Mouse (Mus musculus) heart, embryonic 12.5 days (tissue): ENCODE results near the gene Lrrc56. TPM values are rescaled to one million over a fixed set of nuclear protein-coding genes. Genes with fewer than 3 reads are reported as not detected.

Experiments used
- ATAC-seq: fragments of 200-750 bp; cut with Nextera tagmentation; 2 replicates; pipeline ENCODE4 v1.8.0; 2017; ENCODE audit warnings: moderate TSS enrichment, moderate library complexity; ENCODE audit not compliant: insufficient number of reproducible peaks, low FRiP score
- H3K27ac ChIP-seq: fragments of 300-500 bp; sonication (generic); 2 replicates; pipeline ENCODE4 v1.5.1; 2016; ENCODE audit warnings: mild to moderate bottlenecking, moderate library complexity; ENCODE audit not compliant: poor library complexity, severe bottlenecking
- H3K27me3 ChIP-seq: fragments of 300-500 bp; sonication (generic); replicated peaks from 2 replicates; pipeline ENCODE4 v1.6.1; 2016; ENCODE audit warnings: mild to moderate bottlenecking, moderate library complexity
- H3K36me3 ChIP-seq: fragments of 300-500 bp; sonication (generic); 2 replicates; pipeline ENCODE4 v1.6.1; 2016; ENCODE audit warnings: mild to moderate bottlenecking, moderate library complexity
- H3K4me1 ChIP-seq: fragments of 300-500 bp; sonication (generic); replicated peaks from 2 replicates; pipeline ENCODE4 v1.6.1; 2016; ENCODE audit warnings: mild to moderate bottlenecking
- H3K4me2 ChIP-seq: fragments of 300-500 bp; sonication (generic); 2 replicates; pipeline ENCODE4 v1.6.1; 2016; ENCODE audit warnings: mild to moderate bottlenecking, moderate library complexity
- H3K4me3 ChIP-seq: fragments of 300-500 bp; sonication (generic); 2 replicates; pipeline ENCODE4 v1.5.1; 2016; ENCODE audit warnings: mild to moderate bottlenecking
- H3K9ac ChIP-seq: fragments of 300-500 bp; sonication (generic); 2 replicates; pipeline ENCODE4 v1.6.1; 2016; ENCODE audit warnings: mild to moderate bottlenecking, moderate library complexity
- H3K9me3 ChIP-seq: fragments of 300-500 bp; sonication (generic); replicated peaks from 2 replicates; pipeline ENCODE4 v1.6.1; 2016; ENCODE audit warnings: mild to moderate bottlenecking, moderate library complexity
- WGBS: fragments of 180-500 bp; shearing (Covaris S2); methylation state at CpG from one replicate; pipeline ENCODE4 v1.1.7; 2016; 5-methylcytosine and 5-hydroxymethylcytosine counted together
- polyA plus RNA-seq: library from polyadenylated mRNA; unstranded; fragments of >200 nt; fragmentation: Nextera tagmentation; extraction: Ambion mirVana; gene quantifications from 2 replicates; pipeline ENCODE4 v1.2.1, GENCODE M21; 2016

The Lrrc56 gene
- polyA plus RNA-seq, 1 experiment from 2014 or later: 2.5 TPM

DNA sequence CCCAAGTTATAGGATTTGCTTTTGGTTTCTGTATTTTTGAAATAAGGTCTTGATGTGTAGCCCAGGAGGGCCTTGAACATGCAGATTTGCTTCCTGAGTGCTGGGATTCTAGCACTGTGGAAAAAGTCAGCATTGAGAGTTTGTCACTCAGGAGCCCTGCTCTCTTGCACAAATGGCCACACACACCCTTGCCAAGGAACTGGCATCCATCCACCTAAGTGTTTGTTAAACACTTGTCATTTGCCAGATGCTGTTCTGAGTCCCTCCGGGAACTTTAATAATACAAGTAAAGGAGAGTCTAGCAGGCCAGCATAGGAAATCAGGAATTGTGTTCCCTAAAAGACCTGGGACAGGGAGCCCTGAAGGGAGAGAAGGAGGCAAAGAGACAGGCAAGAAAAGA lies 24.7 kb upstream of the Lrrc56 start:
- peaks cover 28% of the 10 kb centered on the region for H3K4me1 ChIP-seq
- 71% methylated on average over 1 of the region's 1 CpGs for WGBS
- no peaks in the 10 kb centered on the region for H3K9me3 ChIP-seq
- no peak overlapping the region for H3K27ac ChIP-seq
- H3K4me3 ChIP-seq: no peak overlapping the region
- 0 out of 2 replicates have a peak overlapping the region, but pooled peaks have one; percentile 76 for H3K9ac ChIP-seq
- H3K36me3 ChIP-seq: peaks cover 14% of the 10 kb centered on the region; the same call in 1 of the 2 replicates
- no peak for ATAC-seq
- peak overlapping the region; percentile 76 for H3K4me2 ChIP-seq
- H3K27me3 ChIP-seq: no peaks in the 10 kb centered on the region

DNA sequence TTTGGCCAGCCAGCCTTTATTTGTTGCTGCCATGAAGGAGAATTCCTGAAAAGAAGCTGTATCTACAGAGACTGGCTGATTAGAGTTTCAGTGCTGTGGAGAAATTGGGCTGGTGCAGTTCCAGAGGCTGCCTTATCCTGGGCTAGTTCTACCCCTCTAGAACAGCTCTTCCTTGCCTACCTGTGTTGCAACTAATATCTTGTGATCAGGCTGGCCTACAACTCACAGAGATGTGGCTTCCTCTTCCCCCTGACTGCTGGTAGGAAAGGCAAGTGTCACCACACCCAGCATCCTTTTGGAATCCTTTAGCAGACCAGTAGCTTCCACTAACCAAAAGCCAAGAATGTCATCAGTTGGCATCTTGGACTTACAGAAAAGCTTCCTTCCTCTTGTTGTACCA lies 24.1 kb upstream of the Lrrc56 start:
- H3K4me3 ChIP-seq: no peak overlapping the region
- no peaks in the 10 kb centered on the region for H3K9me3 ChIP-seq
- H3K36me3 ChIP-seq: peaks cover 10% of the 10 kb centered on the region; the same call in 1 of the 2 replicates
- H3K4me2 ChIP-seq: no peak overlapping the region
- no peak overlapping the region for H3K9ac ChIP-seq
- no peak overlapping the region for H3K27ac ChIP-seq
- H3K4me1 ChIP-seq: peaks cover 26% of the 10 kb centered on the region
- ATAC-seq: no peak
- H3K27me3 ChIP-seq: no peaks in the 10 kb centered on the region

DNA sequence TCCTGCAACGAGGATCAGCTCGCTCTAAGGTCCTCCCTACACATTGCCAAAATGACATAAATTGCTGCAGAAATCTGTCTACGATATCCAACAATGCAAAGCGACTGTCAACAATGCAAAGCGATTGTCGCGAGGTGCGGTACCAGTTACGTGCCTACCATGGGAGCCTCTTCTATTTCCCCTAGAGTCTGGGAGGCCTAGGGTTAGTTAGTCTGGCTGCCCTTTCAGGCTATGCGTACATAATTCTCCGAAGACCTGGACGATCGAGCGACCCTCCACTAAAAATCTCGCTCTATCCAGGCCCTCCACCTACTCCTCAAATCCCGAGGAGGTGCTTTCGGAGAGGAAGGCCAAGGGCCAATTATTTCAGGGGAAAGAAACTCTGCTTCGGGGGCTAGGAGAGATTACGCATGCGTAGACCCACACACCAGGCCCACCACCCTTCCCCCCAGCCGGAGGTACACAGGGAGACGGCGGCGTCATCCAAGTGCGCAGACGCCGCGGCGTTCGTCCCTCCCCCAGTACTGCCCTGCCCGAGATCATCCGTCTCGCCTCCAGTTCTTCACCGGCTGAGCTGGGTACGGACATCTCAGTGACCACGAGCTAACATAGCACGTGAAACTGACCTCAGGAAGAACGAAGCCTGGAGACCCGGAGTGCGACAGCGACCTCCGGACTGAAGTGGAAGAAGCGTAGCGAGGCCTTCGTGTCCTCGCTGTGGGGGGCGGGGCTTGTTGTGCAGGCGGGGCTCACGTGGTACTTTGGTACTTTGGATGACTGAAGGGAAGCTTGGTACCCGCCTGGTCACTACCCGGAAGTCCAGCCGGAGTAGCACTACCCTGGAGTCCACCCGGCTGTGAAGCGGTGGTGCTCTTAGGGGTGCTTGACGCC lies 21.6 kb upstream of the Lrrc56 start, which contains the start of gene Rnh1:
Gene Rnh1, minus strand, starts transcription at position 742 of the 891 bp plus-strand sequence.
- H3K36me3 ChIP-seq: no peaks in the 10 kb centered on the region
- H3K4me1 ChIP-seq: peaks cover 25% of the 10 kb centered on the region
- ATAC-seq: peak; percentile 95
- peak within 1 kb of the TSS; percentile 68 for H3K4me2 ChIP-seq
- H3K27me3 ChIP-seq: peaks cover 4% of the 10 kb centered on the region; the same call in 1 of the 2 replicates
- H3K27ac ChIP-seq: peak within 1 kb of the TSS; percentile 91
- WGBS: 4% methylated on average over 55 of the region's 55 CpGs
- peak within 1 kb of the TSS; percentile 76 for H3K9ac ChIP-seq
- H3K4me3 ChIP-seq: peak within 1 kb of the TSS; percentile 58
- H3K9me3 ChIP-seq: no peaks in the 10 kb centered on the region

DNA sequence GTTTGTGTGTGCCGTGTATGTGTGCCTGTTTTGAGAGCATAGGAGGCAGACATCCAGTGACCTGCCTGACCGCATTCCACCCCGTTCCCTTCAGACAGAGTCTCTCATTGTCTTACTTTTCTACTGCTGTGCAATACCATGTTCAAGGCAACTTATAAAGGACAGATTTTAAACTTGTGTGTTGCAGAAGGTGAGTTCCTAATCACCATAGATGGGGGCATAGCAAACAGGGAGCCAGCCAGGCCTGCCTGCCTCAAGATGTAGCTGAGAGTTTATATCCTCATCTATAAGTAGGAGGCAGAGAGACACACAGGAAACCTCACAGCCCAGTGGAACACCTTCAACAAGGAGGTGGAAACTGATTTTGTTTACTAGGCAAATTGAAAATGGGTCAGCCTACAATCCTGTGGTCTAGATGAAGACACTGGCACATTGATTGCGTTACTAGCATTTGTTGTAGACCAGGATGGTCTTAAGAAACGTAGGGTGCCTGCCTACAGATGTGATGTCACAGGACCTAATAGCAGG lies 20.6 kb upstream of the Lrrc56 start:
- Histone ChIP-seq H3K4me1 (peaks cover 16% of the 10 kb centered on the region), H3K27me3 (peaks cover 11% of the 10 kb centered on the region; the same call in 1 of the 2 replicates), H3K36me3 (no peaks in the 10 kb centered on the region), H3K27ac (no peak overlapping the region; the same call in 1 of the 2 replicates), H3K9me3 (no peaks in the 10 kb centered on the region), H3K9ac (peak overlapping the region; percentile 76), H3K4me2 (peak overlapping the region; percentile 68), H3K4me3 (peak overlapping the region; percentile 58)
- ATAC-seq: no peak
- WGBS: 88% methylated on average over 5 of the region's 5 CpGs

DNA sequence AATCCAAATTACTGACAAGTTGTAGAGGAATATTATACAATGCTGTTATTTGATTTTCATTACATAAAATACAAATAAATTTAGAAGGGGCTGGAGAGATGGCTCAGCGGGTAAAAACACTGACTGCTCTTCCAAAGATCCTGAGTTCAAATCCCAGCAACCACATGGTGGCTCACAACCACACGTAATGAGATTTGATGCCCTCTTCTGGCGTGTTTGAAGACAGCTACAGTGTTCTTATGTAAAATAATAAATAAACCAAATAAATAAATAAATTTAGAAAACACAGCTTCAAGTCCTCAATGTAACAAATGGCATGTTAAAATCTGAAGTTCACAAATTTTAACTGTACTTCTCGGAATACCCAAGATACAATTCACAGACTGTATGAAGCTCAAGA lies 18.9 kb upstream of the Lrrc56 start:
- Histone ChIP-seq H3K36me3 (no peaks in the 10 kb centered on the region), H3K27me3 (peaks cover 18% of the 10 kb centered on the region), H3K9ac (no peak overlapping the region), H3K4me2 (no peak overlapping the region), H3K4me3 (no peak overlapping the region), H3K4me1 (peaks cover 7% of the 10 kb centered on the region), H3K9me3 (no peaks in the 10 kb centered on the region), H3K27ac (no peak overlapping the region)
- 86% methylated on average over 4 of the region's 4 CpGs for WGBS
- ATAC-seq: no peak

DNA sequence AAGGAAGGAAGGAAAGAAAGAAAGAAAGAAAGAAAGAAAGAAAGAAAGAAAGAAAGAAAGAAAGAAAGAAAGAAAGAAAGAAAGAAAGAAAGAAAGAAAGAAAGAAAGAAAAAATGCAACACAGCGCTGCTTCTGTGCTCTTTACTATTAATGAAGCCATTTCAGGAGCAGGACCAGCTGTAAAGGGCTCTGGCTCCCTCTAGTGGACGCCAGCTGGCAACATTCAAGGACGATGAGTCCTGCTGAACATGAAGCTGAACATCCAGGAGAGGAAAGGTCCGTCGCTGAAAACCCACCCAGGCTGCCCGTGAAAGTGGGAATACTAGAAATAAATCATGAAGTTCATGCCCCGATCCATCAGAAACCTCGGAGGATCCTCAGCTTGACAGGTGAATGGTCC lies 17.8 kb upstream of the Lrrc56 start:
- H3K4me2 ChIP-seq: no peak overlapping the region

DNA sequence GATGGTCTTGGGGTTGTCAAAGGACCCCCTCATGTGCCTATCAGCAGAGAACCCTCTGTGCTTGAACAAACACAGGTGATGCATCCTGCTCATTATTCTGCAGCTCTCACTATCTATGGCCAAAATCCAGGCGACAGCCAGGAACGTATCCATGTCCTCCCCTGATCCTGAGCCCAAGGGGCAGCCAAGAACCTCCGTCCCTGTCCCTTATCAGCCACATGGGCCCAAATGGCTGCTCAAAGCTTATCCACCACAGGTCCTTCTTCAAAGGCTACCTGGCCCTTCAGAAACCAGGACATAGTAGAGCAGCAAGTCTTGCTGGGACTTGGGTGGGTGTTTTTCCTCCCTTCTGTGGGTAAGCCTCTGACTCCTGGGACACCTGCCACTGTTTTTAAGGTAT lies 5.8 kb upstream of the Lrrc56 start:
- H3K27me3 ChIP-seq: no peaks in the 10 kb centered on the region
- H3K9me3 ChIP-seq: no peaks in the 10 kb centered on the region
- peaks cover 26% of the 10 kb centered on the region for H3K4me1 ChIP-seq
- no peak for ATAC-seq
- no peak overlapping the region for H3K9ac ChIP-seq
- no peak overlapping the region for H3K4me2 ChIP-seq
- no peak overlapping the region for H3K27ac ChIP-seq
- peaks cover 37% of the 10 kb centered on the region for H3K36me3 ChIP-seq
- WGBS: 59% methylated on average over 3 of the region's 3 CpGs
- no peak overlapping the region for H3K4me3 ChIP-seq

More for the DNA sequence above, 17.8 kb upstream of the Lrrc56 start:
- WGBS: 0% methylated on average over 8 of the region's 8 CpGs
- Histone ChIP-seq H3K9me3 (no peaks in the 10 kb centered on the region), H3K27ac (no peak overlapping the region), H3K9ac (no peak overlapping the region), H3K27me3 (peaks cover 18% of the 10 kb centered on the region), H3K4me1 (peaks cover 7% of the 10 kb centered on the region), H3K4me3 (no peak overlapping the region), H3K36me3 (no peaks in the 10 kb centered on the region)
- ATAC-seq: no peak

DNA sequence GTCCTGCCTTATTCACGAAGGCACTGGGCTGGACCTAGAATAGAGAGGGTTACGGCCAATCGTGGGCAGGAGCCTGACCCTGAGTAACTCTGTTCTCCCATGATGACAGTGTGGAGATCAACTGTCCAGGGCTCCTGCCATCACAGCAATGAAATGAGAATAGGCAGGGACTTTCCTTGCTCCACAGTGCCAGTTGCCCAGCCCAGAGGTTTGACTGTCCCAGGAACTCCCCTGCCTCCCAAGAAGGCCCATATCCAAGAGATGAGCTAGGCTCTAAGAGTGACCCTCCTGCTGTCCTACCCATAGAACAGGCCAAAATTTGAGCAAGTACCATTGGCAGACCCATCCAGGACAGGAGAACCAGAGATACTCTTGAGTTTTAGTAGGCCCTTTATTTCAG lies 5.2 kb upstream of the Lrrc56 start:
- no peaks in the 10 kb centered on the region for H3K27me3 ChIP-seq
- peaks cover 27% of the 10 kb centered on the region for H3K4me1 ChIP-seq
- 88% methylated on average over 3 of the region's 3 CpGs for WGBS
- no peak overlapping the region for H3K4me3 ChIP-seq
- no peak for ATAC-seq
- H3K36me3 ChIP-seq: peaks cover 37% of the 10 kb centered on the region
- no peak overlapping the region for H3K27ac ChIP-seq
- H3K9me3 ChIP-seq: no peaks in the 10 kb centered on the region
- H3K4me2 ChIP-seq: no peak overlapping the region
- no peak overlapping the region for H3K9ac ChIP-seq

DNA sequence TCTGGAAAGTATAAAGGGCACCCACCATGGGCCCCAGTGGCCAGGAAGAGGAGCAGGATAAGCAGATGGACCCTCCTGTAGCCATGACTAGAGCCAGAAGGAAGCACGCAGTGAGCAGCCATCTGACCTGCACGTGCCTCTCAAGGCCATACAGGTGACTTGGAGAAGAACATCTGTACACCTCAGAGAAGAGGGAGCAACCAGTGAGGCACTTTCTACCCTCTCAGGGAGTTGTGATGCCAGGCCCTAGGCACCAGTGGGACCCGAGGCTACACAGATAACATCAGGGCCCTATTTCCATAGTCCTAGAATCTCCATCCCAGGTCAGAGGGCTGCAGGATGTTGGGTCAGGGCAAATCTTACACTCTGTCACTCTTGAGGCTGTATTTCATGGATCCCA lies 3.7 kb upstream of the Lrrc56 start:
- H3K4me1 ChIP-seq: peaks cover 30% of the 10 kb centered on the region
- ATAC-seq: no peak
- H3K9ac ChIP-seq: no peak overlapping the region
- no peak overlapping the region for H3K4me2 ChIP-seq
- no peak overlapping the region for H3K27ac ChIP-seq
- WGBS: 87% methylated on average over 3 of the region's 3 CpGs
- no peaks in the 10 kb centered on the region for H3K27me3 ChIP-seq
- H3K36me3 ChIP-seq: peaks cover 37% of the 10 kb centered on the region
- no peak overlapping the region for H3K4me3 ChIP-seq
- no peaks in the 10 kb centered on the region for H3K9me3 ChIP-seq

DNA sequence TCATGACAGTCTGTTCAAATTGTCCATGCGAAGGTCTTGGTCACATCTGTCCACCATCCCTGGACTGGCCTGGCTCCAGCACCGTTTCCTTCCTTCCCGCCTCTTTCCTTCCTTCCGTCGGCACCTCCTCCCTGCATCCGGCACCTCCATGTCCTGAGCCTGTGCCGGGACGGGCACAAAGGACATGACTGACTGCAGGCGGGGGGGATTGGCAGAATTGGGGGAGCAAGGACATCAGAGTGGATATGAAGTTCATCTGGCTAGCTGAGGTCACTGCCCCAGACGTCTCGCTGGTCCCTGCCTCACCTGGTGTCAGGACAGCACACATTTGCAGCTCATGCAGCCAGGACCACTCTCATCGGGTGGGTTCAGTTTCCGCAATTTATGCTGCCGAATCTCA lies 2.9 kb upstream of the Lrrc56 start:
- Histone ChIP-seq H3K4me1 (peaks cover 33% of the 10 kb centered on the region), H3K9me3 (no peaks in the 10 kb centered on the region), H3K27ac (no peak overlapping the region), H3K4me2 (no peak overlapping the region), H3K36me3 (peaks cover 37% of the 10 kb centered on the region), H3K27me3 (no peaks in the 10 kb centered on the region), H3K4me3 (no peak overlapping the region), H3K9ac (0 out of 2 replicates have a peak overlapping the region, but pooled peaks have one; percentile 2)
- WGBS: 80% methylated on average over 14 of the region's 14 CpGs
- no peak for ATAC-seq
